Mouse (Mus musculus): ENCODE measurements around the gene Rfx7. TPM values are rescaled to one million over a fixed set of nuclear protein-coding genes. Genes with fewer than 3 reads are reported as not detected.

Rfx7 gene
- total and polyA plus RNA-seq, 3 experiments: 29.2 to 145 (median 31.4) TPM

GRCm38 (mm10) chr9:72609771-72610170 is 77.7 kb downstream of the Rfx7 start:
- ATAC-seq (ENCODE audit: extremely low read depth, insufficient number of reproducible peaks, low FRiP score, poor library complexity, severe bottlenecking) (no peak), DNase-seq (ENCODE audit: low spot score) (no peak)
- Histone ChIP-seq H3K27me3 (ENCODE audit: insufficient read depth, low read length) (no peaks in the 10 kb centered on the region), H3K4me1 (ENCODE audit: insufficient read depth, low read depth, low read length) (no peaks in the 10 kb centered on the region; the same call in 1 of the 2 replicates), H3K36me3 (replicated peaks) (peaks cover 57% of the 10 kb centered on the region), H3K9me3 (replicated peaks) (no peaks in the 10 kb centered on the region), H3K4me3 (ENCODE audit: low read depth, low read length) (no peak overlapping the region)
- no peak for TF ChIP-seq CTCF (IDR thresholded peaks at IDR 0.05; ENCODE audit: low read depth, low read length)
- TF ChIP-seq POLR2AphosphoS5 (IDR thresholded peaks at IDR 0.05; ENCODE audit: insufficient replicate concordance, low read depth, low read length): no peak
- no peak for TF ChIP-seq GATA2 (IDR thresholded peaks at IDR 0.05; ENCODE audit: borderline replicate concordance, low read depth, low read length)
- TF ChIP-seq GATA1 (IDR thresholded peaks at IDR 0.05; ENCODE audit: borderline replicate concordance, low read length): no peak
- TF ChIP-seq TAL1 (conservative IDR thresholded peaks at IDR 0.05; ENCODE audit: low read depth, low read length): no peak

GRCm38 (mm10) chr9:72613884-72614283 is 81.8 kb downstream of the Rfx7 start:
- no peaks in the 10 kb centered on the region for H3K4me1 ChIP-seq (ENCODE audit: insufficient read depth, low read depth, low read length)
- ATAC-seq (ENCODE audit: extremely low read depth, insufficient number of reproducible peaks, low FRiP score, poor library complexity, severe bottlenecking) (no peak), DNase-seq (ENCODE audit: low spot score) (no peak)
- TF ChIP-seq TAL1 (conservative IDR thresholded peaks at IDR 0.05; ENCODE audit: low read depth, low read length): no peak
- no peak for TF ChIP-seq GATA2 (IDR thresholded peaks at IDR 0.05; ENCODE audit: borderline replicate concordance, low read depth, low read length)
- no peak for TF ChIP-seq GATA1 (IDR thresholded peaks at IDR 0.05; ENCODE audit: borderline replicate concordance, low read length)
- peaks cover 71% of the 10 kb centered on the region for H3K36me3 ChIP-seq (replicated peaks)
- H3K4me3 ChIP-seq (ENCODE audit: low read depth, low read length): no peak overlapping the region
- no peaks in the 10 kb centered on the region for H3K27me3 ChIP-seq (ENCODE audit: insufficient read depth, low read length)
- no peaks in the 10 kb centered on the region for H3K9me3 ChIP-seq (replicated peaks)

GRCm38 (mm10) chr9:72614786-72615480 is 82.9 kb downstream of the Rfx7 start:
- Histone ChIP-seq H3K27me3 (ENCODE audit: insufficient read depth, low read length) (no peaks in the 10 kb centered on the region), H3K9me3 (replicated peaks) (no peaks in the 10 kb centered on the region), H3K4me1 (ENCODE audit: insufficient read depth, low read depth, low read length) (no peaks in the 10 kb centered on the region), H3K36me3 (replicated peaks) (peaks cover 71% of the 10 kb centered on the region), H3K4me3 (ENCODE audit: low read depth, low read length) (no peak overlapping the region)
- no peak for DNase-seq (ENCODE audit: low spot score)
- TF ChIP-seq POLR2AphosphoS5 (IDR thresholded peaks at IDR 0.05; ENCODE audit: insufficient replicate concordance, low read depth, low read length) (no peak), CTCF (IDR thresholded peaks at IDR 0.05; ENCODE audit: low read depth, low read length) (no peak), GATA2 (IDR thresholded peaks at IDR 0.05; ENCODE audit: borderline replicate concordance, low read depth, low read length) (no peak), GATA1 (IDR thresholded peaks at IDR 0.05; ENCODE audit: borderline replicate concordance, low read length) (no peak), TAL1 (conservative IDR thresholded peaks at IDR 0.05; ENCODE audit: low read depth, low read length) (no peak)
- no peak for ATAC-seq (ENCODE audit: extremely low read depth, insufficient number of reproducible peaks, low FRiP score, poor library complexity, severe bottlenecking)

GRCm38 (mm10) chr9:72618037-72618436 is 86.0 kb downstream of the Rfx7 start:
- no peaks in the 10 kb centered on the region for H3K4me1 ChIP-seq (ENCODE audit: insufficient read depth, low read depth, low read length)
- ATAC-seq (ENCODE audit: extremely low read depth, insufficient number of reproducible peaks, low FRiP score, poor library complexity, severe bottlenecking) (no peak), DNase-seq (ENCODE audit: low spot score) (no peak)
- no peaks in the 10 kb centered on the region for H3K27me3 ChIP-seq (ENCODE audit: insufficient read depth, low read length)
- no peak overlapping the region for H3K4me3 ChIP-seq (ENCODE audit: low read depth, low read length)
- H3K36me3 ChIP-seq (replicated peaks): peaks cover 58% of the 10 kb centered on the region
- H3K9me3 ChIP-seq (replicated peaks): no peaks in the 10 kb centered on the region
- TF ChIP-seq TAL1 (conservative IDR thresholded peaks at IDR 0.05; ENCODE audit: low read depth, low read length) (no peak), POLR2AphosphoS5 (IDR thresholded peaks at IDR 0.05; ENCODE audit: insufficient replicate concordance, low read depth, low read length) (no peak), GATA1 (IDR thresholded peaks at IDR 0.05; ENCODE audit: borderline replicate concordance, low read length) (no peak), CTCF (IDR thresholded peaks at IDR 0.05; ENCODE audit: low read depth, low read length) (no peak), GATA2 (IDR thresholded peaks at IDR 0.05; ENCODE audit: borderline replicate concordance, low read depth, low read length) (no peak)

- no peaks in the 10 kb centered on the region for H3K9me3 ChIP-seq (replicated peaks)
- H3K36me3 ChIP-seq (replicated peaks): peaks cover 22% of the 10 kb centered on the region
- H3K27me3 ChIP-seq (ENCODE audit: insufficient read depth, low read length): no peaks in the 10 kb centered on the region
- no peak for DNase-seq (ENCODE audit: low spot score)
- no peak for TF ChIP-seq GATA1 (IDR thresholded peaks at IDR 0.05; ENCODE audit: borderline replicate concordance, low read length)
- no peak for TF ChIP-seq CTCF (IDR thresholded peaks at IDR 0.05; ENCODE audit: low read depth, low read length)
- TF ChIP-seq GATA2 (IDR thresholded peaks at IDR 0.05; ENCODE audit: borderline replicate concordance, low read depth, low read length): no peak
- no peak for TF ChIP-seq POLR2AphosphoS5 (IDR thresholded peaks at IDR 0.05; ENCODE audit: insufficient replicate concordance, low read depth, low read length)
- TF ChIP-seq TAL1 (conservative IDR thresholded peaks at IDR 0.05; ENCODE audit: low read depth, low read length): no peak
- H3K4me3 ChIP-seq (ENCODE audit: low read depth, low read length): no peak overlapping the region
- ATAC-seq (ENCODE audit: extremely low read depth, insufficient number of reproducible peaks, low FRiP score, poor library complexity, severe bottlenecking): no peak
- H3K4me1 ChIP-seq (ENCODE audit: insufficient read depth, low read depth, low read length): peaks cover 11% of the 10 kb centered on the region
These were observed 91.6 kb downstream of the Rfx7 start for GRCm38 (mm10) chr9:72623605-72624004.

- peaks cover 24% of the 10 kb centered on the region for H3K4me1 ChIP-seq (ENCODE audit: insufficient read depth, low read depth, low read length)
- no peaks in the 10 kb centered on the region for H3K27me3 ChIP-seq (ENCODE audit: insufficient read depth, low read length)
- DNase-seq (ENCODE audit: low spot score): no peak
- peaks cover 6% of the 10 kb centered on the region for H3K36me3 ChIP-seq (replicated peaks)
- H3K4me3 ChIP-seq (ENCODE audit: low read depth, low read length): no peak overlapping the region
- TF ChIP-seq CTCF (IDR thresholded peaks at IDR 0.05; ENCODE audit: low read depth, low read length): no peak
- TF ChIP-seq POLR2AphosphoS5 (IDR thresholded peaks at IDR 0.05; ENCODE audit: insufficient replicate concordance, low read depth, low read length): no peak
- TF ChIP-seq TAL1 (conservative IDR thresholded peaks at IDR 0.05; ENCODE audit: low read depth, low read length): no peak
- TF ChIP-seq GATA1 (IDR thresholded peaks at IDR 0.05; ENCODE audit: borderline replicate concordance, low read length): no peak
- no peak for TF ChIP-seq GATA2 (IDR thresholded peaks at IDR 0.05; ENCODE audit: borderline replicate concordance, low read depth, low read length)
- ATAC-seq (ENCODE audit: extremely low read depth, insufficient number of reproducible peaks, low FRiP score, poor library complexity, severe bottlenecking): no peak
- no peaks in the 10 kb centered on the region for H3K9me3 ChIP-seq (replicated peaks)
These were observed 95.6 kb downstream of the Rfx7 start for GRCm38 (mm10) chr9:72627598-72627997.

Measured in G1E (cell line).